Mouse (Mus musculus) cerebellum, adult 2 months (tissue): Measurements from ENCODE around the gene Tdrd9.

Experiments
- CTCF ChIP-seq: fragments of 200-500 bp; IDR thresholded peaks from 2 replicates; pipeline ENCODE4 v1.5.1; 2011; ENCODE audit warnings: low read depth, mild to moderate bottlenecking, control low read depth, low read length, moderate library complexity, borderline replicate concordance; ENCODE audit not compliant: insufficient read depth
- POLR2A ChIP-seq: fragments of 200-500 bp; IDR thresholded peaks from 2 replicates; pipeline ENCODE4 v1.6.1; 2011; ENCODE audit warnings: low read length, control low read depth, borderline replicate concordance; ENCODE audit not compliant: insufficient read depth

- TF ChIP-seq CTCF (no peak), POLR2A (no peak)
Observed at GRCm38 (mm10) chr12:111933032-111933704, 38.2 kb upstream of the Tdrd9 start.
